Mouse (Mus musculus): Measurements from ENCODE around the gene Lgals1. TPM values are rescaled to one million over a fixed set of nuclear protein-coding genes. Genes with fewer than 3 reads are reported as not detected.

Lgals1 gene
- polyA plus RNA-seq, 1 experiment from 2014 or later: 466 TPM

GRCm38 (mm10) chr15:78898507-78899001 lies 28.0 kb upstream of the Lgals1 start:
- peaks cover 34% of the 10 kb centered on the region for H3K36me3 ChIP-seq
- H3K27me3 ChIP-seq (ENCODE audit: insufficient read depth, poor library complexity, severe bottlenecking): no peaks in the 10 kb centered on the region
- peaks cover 84% of the 10 kb centered on the region for H3K4me1 ChIP-seq
- H3K4me3 ChIP-seq: peak overlapping the region; percentile 83
- peak overlapping the region; percentile 92 for H3K27ac ChIP-seq
- WGBS: 36% methylated on average over 6 of the region's 6 CpGs
- DNase-seq (ENCODE audit: low spot score): no peak
- H3K9me3 ChIP-seq: no peaks in the 10 kb centered on the region

GRCm38 (mm10) chr15:78899409-78899739 lies 27.2 kb upstream of the Lgals1 start, which contains the start of gene Gm49510:
Gm49510 (plus strand) TSS chr15:78899667.
- peaks cover 76% of the 10 kb centered on the region for H3K4me1 ChIP-seq
- peak within 1 kb of the TSS; percentile 83 for H3K4me3 ChIP-seq
- DNase-seq (ENCODE audit: low spot score): no peak
- no peaks in the 10 kb centered on the region for H3K27me3 ChIP-seq (ENCODE audit: insufficient read depth, poor library complexity, severe bottlenecking)
- H3K36me3 ChIP-seq: peaks cover 35% of the 10 kb centered on the region
- WGBS: 1% methylated on average over 20 of the region's 20 CpGs
- no peaks in the 10 kb centered on the region for H3K9me3 ChIP-seq
- H3K27ac ChIP-seq: peak within 1 kb of the TSS; percentile 92

GRCm38 (mm10) chr15:78899740-78900584 lies 26.6 kb upstream of the Lgals1 start, which contains the start of gene Sh3bp1:
Sh3bp1 (plus strand) TSS chr15:78899768.
- Histone ChIP-seq H3K9me3 (no peaks in the 10 kb centered on the region), H3K36me3 (peaks cover 41% of the 10 kb centered on the region), H3K4me1 (peaks cover 70% of the 10 kb centered on the region), H3K27me3 (ENCODE audit: insufficient read depth, poor library complexity, severe bottlenecking) (no peaks in the 10 kb centered on the region), H3K27ac (peak within 1 kb of the TSS; percentile 92), H3K4me3 (peak within 1 kb of the TSS; percentile 83)
- under 1% methylated on average over 47 of the region's 47 CpGs for WGBS
- peak; percentile 91 for DNase-seq (ENCODE audit: low spot score)

- no peaks in the 10 kb centered on the region for H3K27me3 ChIP-seq (ENCODE audit: insufficient read depth, poor library complexity, severe bottlenecking)
- H3K9me3 ChIP-seq: no peaks in the 10 kb centered on the region
- DNase-seq (ENCODE audit: low spot score): no peak
- peak overlapping the region; percentile 92 for H3K27ac ChIP-seq
- peaks cover 62% of the 10 kb centered on the region for H3K4me1 ChIP-seq
- WGBS: 17% methylated on average over 18 of the region's 18 CpGs
- peaks cover 46% of the 10 kb centered on the region for H3K36me3 ChIP-seq
- peak overlapping the region; percentile 83 for H3K4me3 ChIP-seq
These were observed 25.7 kb upstream of the Lgals1 start for GRCm38 (mm10) chr15:78900585-78901421.

GRCm38 (mm10) chr15:78901422-78901789 lies 25.1 kb upstream of the Lgals1 start:
- H3K4me3 ChIP-seq: peak overlapping the region; percentile 83
- DNase-seq (ENCODE audit: low spot score): no peak
- peak overlapping the region; percentile 92 for H3K27ac ChIP-seq
- 54% methylated on average over 8 of the region's 8 CpGs for WGBS
- H3K36me3 ChIP-seq: peaks cover 49% of the 10 kb centered on the region
- H3K27me3 ChIP-seq (ENCODE audit: insufficient read depth, poor library complexity, severe bottlenecking): no peaks in the 10 kb centered on the region
- H3K9me3 ChIP-seq: no peaks in the 10 kb centered on the region
- peaks cover 56% of the 10 kb centered on the region for H3K4me1 ChIP-seq

- Histone ChIP-seq H3K36me3 (peaks cover 67% of the 10 kb centered on the region), H3K4me3 (no peak overlapping the region), H3K27ac (no peak overlapping the region)
These were observed 23.3 kb upstream of the Lgals1 start for GRCm38 (mm10) chr15:78903243-78903642.

GRCm38 (mm10) chr15:78908399-78908798 lies 18.1 kb upstream of the Lgals1 start:
- no peaks in the 10 kb centered on the region for H3K9me3 ChIP-seq
- H3K36me3 ChIP-seq: peaks cover 91% of the 10 kb centered on the region
- no peak for DNase-seq (ENCODE audit: low spot score)
- H3K27ac ChIP-seq: no peak overlapping the region
- WGBS: 85% methylated on average over 7 of the region's 7 CpGs
- H3K4me1 ChIP-seq: peaks cover 7% of the 10 kb centered on the region; the same call in 1 of the 2 replicates
- H3K4me3 ChIP-seq: no peak overlapping the region
- no peaks in the 10 kb centered on the region for H3K27me3 ChIP-seq (ENCODE audit: insufficient read depth, poor library complexity, severe bottlenecking)

More at GRCm38 (mm10) chr15:78903243-78903642, 23.3 kb upstream of the Lgals1 start:
- H3K4me1 ChIP-seq: peaks cover 37% of the 10 kb centered on the region
- no peaks in the 10 kb centered on the region for H3K9me3 ChIP-seq
- DNase-seq (ENCODE audit: low spot score): no peak
- H3K27me3 ChIP-seq (ENCODE audit: insufficient read depth, poor library complexity, severe bottlenecking): no peaks in the 10 kb centered on the region
- 10% methylated on average over 2 of the region's 2 CpGs for WGBS

- no peak for DNase-seq (ENCODE audit: low spot score)
- Histone ChIP-seq H3K36me3 (peaks cover 85% of the 10 kb centered on the region), H3K4me3 (no peak overlapping the region), H3K27me3 (ENCODE audit: insufficient read depth, poor library complexity, severe bottlenecking) (no peaks in the 10 kb centered on the region), H3K27ac (no peak overlapping the region), H3K4me1 (peaks cover 9% of the 10 kb centered on the region), H3K9me3 (no peaks in the 10 kb centered on the region)
- 82% methylated on average over 8 of the region's 8 CpGs for WGBS
These were observed 17.5 kb upstream of the Lgals1 start for GRCm38 (mm10) chr15:78908982-78909381.

- no peak overlapping the region for H3K4me3 ChIP-seq
- H3K4me1 ChIP-seq: peaks cover 37% of the 10 kb centered on the region
- no peaks in the 10 kb centered on the region for H3K9me3 ChIP-seq
- no peak for DNase-seq (ENCODE audit: low spot score)
- WGBS: 36% methylated on average over 9 of the region's 9 CpGs
- H3K27ac ChIP-seq: no peak overlapping the region
- peaks cover 55% of the 10 kb centered on the region for H3K36me3 ChIP-seq
- no peaks in the 10 kb centered on the region for H3K27me3 ChIP-seq (ENCODE audit: insufficient read depth, poor library complexity, severe bottlenecking)
These were observed 14.5 kb upstream of the Lgals1 start for GRCm38 (mm10) chr15:78912040-78912439.

- no peaks in the 10 kb centered on the region for H3K27me3 ChIP-seq (ENCODE audit: insufficient read depth, poor library complexity, severe bottlenecking)
- DNase-seq (ENCODE audit: low spot score): peak; percentile 99
- H3K36me3 ChIP-seq: peaks cover 50% of the 10 kb centered on the region
- H3K9me3 ChIP-seq: no peaks in the 10 kb centered on the region
- H3K27ac ChIP-seq: peak within 1 kb of the TSS; percentile 93
- H3K4me1 ChIP-seq: peaks cover 42% of the 10 kb centered on the region
- under 1% methylated on average over 51 of the region's 51 CpGs for WGBS
- H3K4me3 ChIP-seq: peak within 1 kb of the TSS; percentile 86
These were observed 12.9 kb upstream of the Lgals1 start, which contains the start of gene Pdxp for GRCm38 (mm10) chr15:78913632-78914090. Pdxp (plus strand) TSS chr15:78913919.

GRCm38 (mm10) chr15:78914091-78914822 lies 12.3 kb upstream of the Lgals1 start:
- no peaks in the 10 kb centered on the region for H3K9me3 ChIP-seq
- H3K4me3 ChIP-seq: peak overlapping the region; percentile 86
- under 1% methylated on average over 87 of the region's 87 CpGs for WGBS
- H3K4me1 ChIP-seq: peaks cover 40% of the 10 kb centered on the region
- no peaks in the 10 kb centered on the region for H3K27me3 ChIP-seq (ENCODE audit: insufficient read depth, poor library complexity, severe bottlenecking)
- no peak for DNase-seq (ENCODE audit: low spot score)
- H3K36me3 ChIP-seq: peaks cover 49% of the 10 kb centered on the region
- peak overlapping the region; percentile 93 for H3K27ac ChIP-seq

All from heart, embryonic 10.5 days (tissue).